Mouse (Mus musculus): Measurements from ENCODE around the gene Rapgef4. TPM values are rescaled to one million over a fixed set of nuclear protein-coding genes. Genes with fewer than 3 reads are reported as not detected.

The Rapgef4 gene
- total and polyA plus RNA-seq, 2 experiments: 66.1 to 223 TPM

DNA sequence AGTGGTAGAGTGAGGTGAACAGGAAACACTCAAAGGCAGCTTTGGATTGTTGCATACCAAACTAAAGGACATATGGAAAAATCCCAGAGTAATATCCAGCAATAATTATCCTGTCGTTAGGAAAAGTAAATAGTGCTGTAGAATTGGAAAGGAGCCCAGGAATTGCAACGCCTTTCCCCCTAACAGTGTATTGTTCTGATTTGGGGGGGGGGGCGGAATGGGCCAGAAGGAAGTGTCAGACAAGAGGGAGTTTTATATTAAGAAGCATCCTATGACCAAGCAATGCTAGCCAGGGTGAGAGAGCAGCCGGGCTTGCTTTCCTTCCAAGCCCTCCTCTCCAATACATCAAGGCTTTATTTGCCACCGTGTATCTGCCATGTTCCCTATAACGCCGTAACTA lies 113.4 kb downstream of the Rapgef4 start:
- DNase-seq (ENCODE audit: extremely low read depth, low read depth, low spot score): no peak
- Histone ChIP-seq H3K4me1 (ENCODE audit: control insufficient read depth, insufficient read depth, low read length) (no peaks in the 10 kb centered on the region), H3K4me3 (ENCODE audit: insufficient read depth, low read depth, low read length) (no peak overlapping the region), H3K9ac (ENCODE audit: low read depth, low read length) (no peak overlapping the region), H3K36me3 (ENCODE audit: control insufficient read depth, insufficient read depth, low read length) (no peaks in the 10 kb centered on the region), H3K27me3 (ENCODE audit: control insufficient read depth, insufficient read depth, low read length) (no peaks in the 10 kb centered on the region), H3K27ac (replicated peaks; ENCODE audit: insufficient read depth, low read depth, low read length) (no peak overlapping the region), H3K79me2 (ENCODE audit: control insufficient read depth, insufficient read depth, low read length) (no peaks in the 10 kb centered on the region)
- 67% methylated on average over 7 of the region's 7 CpGs for WGBS
- TF ChIP-seq CTCF (IDR thresholded peaks at IDR 0.05; ENCODE audit: low read depth, low read length) (no peak), POLR2A (IDR thresholded peaks at IDR 0.05; ENCODE audit: extremely low read depth, insufficient read depth, low read length) (no peak)

DNA sequence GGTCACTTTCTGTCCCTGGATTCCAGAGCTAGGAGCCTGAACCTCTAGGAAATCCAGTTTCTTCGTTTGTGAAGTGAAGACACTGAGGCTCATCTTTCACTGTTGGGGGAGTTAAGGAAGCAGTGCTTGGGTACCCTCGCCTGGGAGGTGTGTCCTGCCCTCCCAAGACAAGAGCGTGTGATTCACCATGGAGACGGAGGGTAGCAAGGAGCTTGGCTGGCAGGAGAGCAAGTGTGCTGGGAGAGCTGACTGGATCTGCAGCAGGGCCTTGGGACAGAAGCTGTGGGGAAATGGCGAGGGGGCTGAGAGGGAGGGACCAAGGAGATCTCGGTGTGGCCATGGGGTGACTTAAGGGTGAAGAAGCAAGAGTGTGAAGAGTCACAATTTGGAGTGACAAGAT lies 114.0 kb downstream of the Rapgef4 start:
- Histone ChIP-seq H3K27ac (replicated peaks; ENCODE audit: insufficient read depth, low read depth, low read length) (no peak overlapping the region), H3K27me3 (ENCODE audit: control insufficient read depth, insufficient read depth, low read length) (no peaks in the 10 kb centered on the region), H3K4me3 (ENCODE audit: insufficient read depth, low read depth, low read length) (no peak overlapping the region), H3K4me1 (ENCODE audit: control insufficient read depth, insufficient read depth, low read length) (no peaks in the 10 kb centered on the region), H3K36me3 (ENCODE audit: control insufficient read depth, insufficient read depth, low read length) (no peaks in the 10 kb centered on the region), H3K9ac (ENCODE audit: low read depth, low read length) (no peak overlapping the region), H3K79me2 (ENCODE audit: control insufficient read depth, insufficient read depth, low read length) (no peaks in the 10 kb centered on the region)
- TF ChIP-seq POLR2A (IDR thresholded peaks at IDR 0.05; ENCODE audit: extremely low read depth, insufficient read depth, low read length) (no peak), CTCF (IDR thresholded peaks at IDR 0.05; ENCODE audit: low read depth, low read length) (no peak)
- WGBS: 82% methylated on average over 6 of the region's 6 CpGs
- no peak for DNase-seq (ENCODE audit: extremely low read depth, low read depth, low spot score)

DNA sequence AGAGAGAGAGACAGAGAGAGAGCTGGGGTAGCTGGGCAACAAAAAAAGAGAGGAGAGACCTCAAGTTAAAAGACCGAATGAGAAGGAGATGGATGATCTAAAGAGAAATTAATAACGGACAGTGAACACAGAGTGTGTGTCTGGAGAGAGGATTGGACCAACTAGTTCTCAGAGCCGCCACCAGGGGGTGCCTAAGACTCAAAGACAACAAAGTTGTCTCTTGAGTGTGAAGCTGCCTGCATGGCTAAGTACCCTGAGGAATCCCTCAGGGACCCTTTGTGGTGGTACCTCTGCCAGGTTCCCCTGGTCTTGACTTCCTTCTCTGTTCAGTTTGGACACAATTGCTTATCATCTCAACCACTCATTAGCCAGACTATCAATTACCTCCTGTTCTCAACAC lies 115.3 kb downstream of the Rapgef4 start:
- no peaks in the 10 kb centered on the region for H3K36me3 ChIP-seq (ENCODE audit: control insufficient read depth, insufficient read depth, low read length)
- no peaks in the 10 kb centered on the region for H3K27me3 ChIP-seq (ENCODE audit: control insufficient read depth, insufficient read depth, low read length)
- no peak overlapping the region for H3K4me3 ChIP-seq (ENCODE audit: insufficient read depth, low read depth, low read length)
- H3K79me2 ChIP-seq (ENCODE audit: control insufficient read depth, insufficient read depth, low read length): no peaks in the 10 kb centered on the region
- peak; percentile 43 for DNase-seq (ENCODE audit: extremely low read depth, low read depth, low spot score)
- no peaks in the 10 kb centered on the region for H3K4me1 ChIP-seq (ENCODE audit: control insufficient read depth, insufficient read depth, low read length)
- TF ChIP-seq POLR2A (IDR thresholded peaks at IDR 0.05; ENCODE audit: extremely low read depth, insufficient read depth, low read length): no peak
- peak; percentile 68 for TF ChIP-seq CTCF (IDR thresholded peaks at IDR 0.05; ENCODE audit: low read depth, low read length)
- no peak overlapping the region for H3K9ac ChIP-seq (ENCODE audit: low read depth, low read length)
- 26% methylated on average over 3 of the region's 3 CpGs for WGBS
- H3K27ac ChIP-seq (replicated peaks; ENCODE audit: insufficient read depth, low read depth, low read length): no peak overlapping the region

DNA sequence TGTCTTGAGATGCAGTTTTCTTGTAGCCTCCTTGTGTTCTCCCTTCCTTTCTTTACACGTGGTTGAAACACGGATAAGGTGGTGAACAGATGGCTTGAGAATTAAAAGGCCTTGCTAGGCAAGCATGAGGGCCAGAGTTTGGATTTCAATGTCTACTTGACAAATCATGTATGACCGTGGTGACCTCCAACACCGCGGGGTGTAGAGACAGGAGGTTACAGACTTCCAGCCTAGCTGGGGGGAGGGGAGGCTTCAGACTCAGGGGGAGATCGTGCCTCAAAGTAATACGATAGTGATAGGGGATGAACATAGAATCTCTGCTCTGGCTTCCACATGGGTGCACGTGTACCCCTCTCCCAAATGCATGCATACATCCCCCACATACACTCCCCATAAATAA lies 117.3 kb downstream of the Rapgef4 start:
- no peak for DNase-seq (ENCODE audit: extremely low read depth, low read depth, low spot score)
- no peak for TF ChIP-seq POLR2A (IDR thresholded peaks at IDR 0.05; ENCODE audit: extremely low read depth, insufficient read depth, low read length)
- H3K4me1 ChIP-seq (ENCODE audit: control insufficient read depth, insufficient read depth, low read length): no peaks in the 10 kb centered on the region
- WGBS: 93% methylated on average over 8 of the region's 8 CpGs
- H3K27ac ChIP-seq (replicated peaks; ENCODE audit: insufficient read depth, low read depth, low read length): no peak overlapping the region
- H3K4me3 ChIP-seq (ENCODE audit: insufficient read depth, low read depth, low read length): no peak overlapping the region
- H3K9ac ChIP-seq (ENCODE audit: low read depth, low read length): no peak overlapping the region
- no peaks in the 10 kb centered on the region for H3K79me2 ChIP-seq (ENCODE audit: control insufficient read depth, insufficient read depth, low read length)
- no peaks in the 10 kb centered on the region for H3K27me3 ChIP-seq (ENCODE audit: control insufficient read depth, insufficient read depth, low read length)
- H3K36me3 ChIP-seq (ENCODE audit: control insufficient read depth, insufficient read depth, low read length): no peaks in the 10 kb centered on the region

DNA sequence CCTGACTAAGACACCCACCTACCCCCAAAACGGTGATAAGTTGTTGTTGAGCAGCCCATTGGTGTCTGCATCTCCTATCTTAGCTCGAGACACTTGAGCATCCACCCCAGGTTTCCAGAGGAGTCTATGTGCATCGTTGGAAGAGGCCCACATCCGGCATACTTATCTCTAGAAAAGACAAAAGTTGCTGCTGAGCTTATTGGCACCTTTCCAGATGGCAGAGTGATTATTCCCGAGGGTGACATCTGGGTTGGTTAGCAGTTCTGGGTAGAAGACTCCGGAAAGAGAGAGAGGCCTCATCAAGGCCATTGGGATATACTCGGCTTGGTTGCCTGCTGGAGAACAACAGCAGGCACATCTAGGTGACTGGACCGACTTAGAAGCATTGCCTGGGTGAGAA lies 123.6 kb downstream of the Rapgef4 start:
- Histone ChIP-seq H3K4me3 (ENCODE audit: insufficient read depth, low read depth, low read length) (no peak overlapping the region), H3K36me3 (ENCODE audit: control insufficient read depth, insufficient read depth, low read length) (no peaks in the 10 kb centered on the region), H3K4me1 (ENCODE audit: control insufficient read depth, insufficient read depth, low read length) (no peaks in the 10 kb centered on the region), H3K79me2 (ENCODE audit: control insufficient read depth, insufficient read depth, low read length) (no peaks in the 10 kb centered on the region), H3K27me3 (ENCODE audit: control insufficient read depth, insufficient read depth, low read length) (no peaks in the 10 kb centered on the region), H3K9ac (ENCODE audit: low read depth, low read length) (no peak overlapping the region), H3K27ac (replicated peaks; ENCODE audit: insufficient read depth, low read depth, low read length) (no peak overlapping the region)
- no peak for DNase-seq (ENCODE audit: extremely low read depth, low read depth, low spot score)
- WGBS: 70% methylated on average over 8 of the region's 8 CpGs
- TF ChIP-seq POLR2A (IDR thresholded peaks at IDR 0.05; ENCODE audit: extremely low read depth, insufficient read depth, low read length) (no peak), CTCF (IDR thresholded peaks at IDR 0.05; ENCODE audit: low read depth, low read length) (no peak)

DNA sequence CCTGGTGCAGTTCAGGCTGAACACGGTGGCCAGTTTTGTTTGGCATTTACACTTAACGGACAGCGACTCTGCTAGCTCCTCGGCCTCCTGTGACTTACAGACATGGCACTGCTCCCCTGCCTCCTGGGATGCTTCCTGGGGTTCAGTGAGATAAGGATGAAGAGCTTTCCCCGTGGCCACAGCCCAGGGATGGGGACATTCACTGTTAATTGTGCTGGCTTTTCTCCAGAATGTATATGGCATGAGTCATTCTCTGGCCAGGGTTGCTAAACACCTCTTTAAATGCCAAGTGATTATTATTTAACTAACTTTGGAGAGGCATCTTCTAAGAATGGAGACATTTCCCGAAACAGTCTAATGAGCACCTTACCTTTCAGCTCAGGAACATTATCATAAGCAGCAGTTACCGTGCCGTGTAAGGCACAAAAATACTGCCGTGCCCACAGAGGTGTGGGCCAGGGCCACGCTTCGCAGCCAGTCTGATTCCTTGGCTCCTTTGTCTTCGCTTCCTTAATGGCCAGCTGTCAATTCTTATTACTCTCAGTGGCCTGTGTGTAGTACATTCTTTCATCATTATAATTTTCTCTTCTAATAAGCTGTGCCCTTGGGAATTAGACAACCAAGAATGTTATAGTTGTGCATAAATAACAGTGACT lies 126.6 kb downstream of the Rapgef4 start:
- Histone ChIP-seq H3K4me1 (ENCODE audit: control insufficient read depth, insufficient read depth, low read length) (no peaks in the 10 kb centered on the region), H3K36me3 (ENCODE audit: control insufficient read depth, insufficient read depth, low read length) (no peaks in the 10 kb centered on the region), H3K9ac (ENCODE audit: low read depth, low read length) (no peak overlapping the region), H3K79me2 (ENCODE audit: control insufficient read depth, insufficient read depth, low read length) (no peaks in the 10 kb centered on the region), H3K27me3 (ENCODE audit: control insufficient read depth, insufficient read depth, low read length) (no peaks in the 10 kb centered on the region), H3K27ac (replicated peaks; ENCODE audit: insufficient read depth, low read depth, low read length) (no peak overlapping the region), H3K4me3 (ENCODE audit: insufficient read depth, low read depth, low read length) (no peak overlapping the region)
- TF ChIP-seq POLR2A (IDR thresholded peaks at IDR 0.05; ENCODE audit: extremely low read depth, insufficient read depth, low read length): no peak
- TF ChIP-seq CTCF (IDR thresholded peaks at IDR 0.05; ENCODE audit: low read depth, low read length): no peak
- WGBS: 79% methylated on average over 12 of the region's 12 CpGs
- no peak for DNase-seq (ENCODE audit: extremely low read depth, low read depth, low spot score)

Measured in liver, adult 2 months (tissue).